Mouse (Mus musculus): ENCODE data around the gene Mettl21a. TPM values are rescaled to one million over a fixed set of nuclear protein-coding genes. Genes with fewer than 3 reads are reported as not detected.
"Not testable (repeated sequence)": the region's sequence is repeated elsewhere in the genome, so short reads cannot be mapped to it uniquely, and the experiment has no call there.

Gene Mettl21a
- 23.1 and 25.8 TPM in 2 replicates for polyA plus RNA-seq (2015; fragmentation: Nextera tagmentation; extraction: Ambion mirVana)

DNA sequence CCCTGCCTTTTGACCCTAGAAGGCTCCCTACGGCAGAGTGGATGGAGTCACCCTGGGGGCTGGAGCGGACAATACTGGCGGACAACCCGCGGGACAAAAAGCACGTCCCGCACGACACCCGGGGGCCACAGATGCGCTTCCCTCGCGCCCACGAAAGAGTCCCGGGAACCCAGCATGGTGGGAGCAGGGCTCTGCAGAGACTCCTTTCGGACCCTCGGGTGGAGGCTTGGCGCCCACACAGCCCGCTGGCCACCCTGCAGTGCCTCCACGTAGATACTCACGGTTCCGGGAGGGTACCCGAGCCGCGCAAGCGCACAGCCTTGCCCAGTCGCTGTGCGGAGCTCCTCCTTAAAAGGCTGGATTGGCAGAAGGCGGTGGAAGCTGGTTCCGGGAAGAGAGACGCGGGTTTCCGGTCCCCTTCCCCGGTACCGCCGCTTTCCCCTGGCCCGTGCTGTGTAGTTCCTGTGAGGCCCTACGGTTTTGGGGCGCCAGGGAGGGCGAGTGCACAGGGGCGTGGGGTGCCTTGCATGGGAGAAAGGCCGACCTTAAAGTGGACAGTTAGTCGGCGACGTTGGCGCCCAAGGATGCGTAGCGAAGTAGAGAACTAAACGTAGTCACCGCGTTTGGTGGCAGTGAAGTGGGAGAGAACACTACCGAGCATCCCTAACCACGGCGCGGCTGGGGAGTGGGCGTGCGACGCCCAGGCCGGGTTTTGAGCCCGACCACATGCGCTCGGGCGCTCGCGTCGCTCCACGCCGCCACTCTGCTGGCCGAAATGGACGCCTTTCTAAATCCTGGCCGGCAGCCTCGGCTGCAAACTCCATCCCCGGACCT lies at the start of gene Mettl21a:
Mettl21a (minus strand) TSS at position 362 of the 834 bp plus-strand sequence.
- Histone ChIP-seq H3K9ac (peak within 1 kb of the TSS; percentile 84), H3K27ac (replicated peaks) (peak within 1 kb of the TSS; percentile 99), H3K4me1 (peaks cover 21% of the 10 kb centered on the region), H3K4me3 (replicated peaks) (peak within 1 kb of the TSS; percentile 82), H3K36me3 (0 out of 2 replicates have a peak, but pooled peaks cover 8% of the 10 kb centered on the region), H3K27me3 (no peaks in the 10 kb centered on the region), H3K4me2 (replicated peaks) (peak within 1 kb of the TSS; percentile 74), H3K9me3 (replicated peaks) (no peaks in the 10 kb centered on the region)
- ATAC-seq (ENCODE audit: insufficient number of reproducible peaks, low FRiP score, low TSS enrichment, low read depth) = peak; percentile 93
- WGBS = under 1% methylated on average over 72 of the region's 72 CpGs

- Histone ChIP-seq H3K4me3 (replicated peaks) (no peak overlapping the region), H3K9me3 (replicated peaks) (no peaks in the 10 kb centered on the region), H3K4me1 (no peaks in the 10 kb centered on the region), H3K27me3 (no peaks in the 10 kb centered on the region), H3K27ac (replicated peaks) (no peak overlapping the region), H3K36me3 (no peaks in the 10 kb centered on the region), H3K9ac (no peak overlapping the region), H3K4me2 (replicated peaks) (no peak overlapping the region)
- no peak for ATAC-seq (ENCODE audit: insufficient number of reproducible peaks, low FRiP score, low TSS enrichment, low read depth)
- 43% methylated on average over 7 of the region's 7 CpGs for WGBS
These were observed 41.8 kb upstream of the Mettl21a start for GRCm38 (mm10) chr1:64658876-64659275.

- WGBS = 72% methylated on average over 3 of the region's 3 CpGs
- ATAC-seq (ENCODE audit: insufficient number of reproducible peaks, low FRiP score, low TSS enrichment, low read depth) = no peak
- no peak overlapping the region for H3K27ac ChIP-seq (replicated peaks)
- H3K4me1 ChIP-seq = no peaks in the 10 kb centered on the region
- H3K4me2 ChIP-seq (replicated peaks) = no peak overlapping the region
- H3K9me3 ChIP-seq (replicated peaks) = no peaks in the 10 kb centered on the region
- no peaks in the 10 kb centered on the region for H3K27me3 ChIP-seq
- no peaks in the 10 kb centered on the region for H3K36me3 ChIP-seq
- H3K4me3 ChIP-seq (replicated peaks) = no peak overlapping the region
- H3K9ac ChIP-seq = no peak overlapping the region
These were observed 39.5 kb upstream of the Mettl21a start for GRCm38 (mm10) chr1:64656423-64657129.

DNA sequence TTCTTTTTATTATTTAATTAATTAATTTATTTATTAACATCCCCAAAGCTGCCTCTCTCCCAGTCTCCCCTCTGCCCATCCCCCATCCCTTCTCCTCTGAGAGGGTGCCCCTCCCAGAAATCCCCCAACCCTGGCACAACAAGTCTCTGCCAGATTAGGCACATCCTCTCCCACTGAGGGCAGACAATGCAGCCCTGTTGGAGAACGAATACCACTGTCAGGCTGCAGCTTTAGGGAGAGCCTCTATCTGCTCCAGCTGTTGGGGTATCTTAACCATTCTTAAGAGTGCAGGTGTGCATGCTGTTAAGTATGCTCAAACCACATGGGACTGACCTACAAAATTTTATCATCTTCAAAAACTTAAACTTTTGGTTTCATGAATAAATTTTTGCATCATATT lies 38.4 kb upstream of the Mettl21a start:
- WGBS = 12% methylated on average over 1 of the region's 1 CpGs
- H3K9me3 ChIP-seq (replicated peaks) = no peaks in the 10 kb centered on the region
- H3K4me1 ChIP-seq = no peaks in the 10 kb centered on the region
- H3K4me3 ChIP-seq (replicated peaks) = no peak overlapping the region
- no peak overlapping the region for H3K27ac ChIP-seq (replicated peaks)
- H3K27me3 ChIP-seq = no peaks in the 10 kb centered on the region
- ATAC-seq (ENCODE audit: insufficient number of reproducible peaks, low FRiP score, low TSS enrichment, low read depth) = no peak
- H3K36me3 ChIP-seq = no peaks in the 10 kb centered on the region
- no peak overlapping the region for H3K9ac ChIP-seq
- H3K4me2 ChIP-seq (replicated peaks) = no peak overlapping the region

DNA sequence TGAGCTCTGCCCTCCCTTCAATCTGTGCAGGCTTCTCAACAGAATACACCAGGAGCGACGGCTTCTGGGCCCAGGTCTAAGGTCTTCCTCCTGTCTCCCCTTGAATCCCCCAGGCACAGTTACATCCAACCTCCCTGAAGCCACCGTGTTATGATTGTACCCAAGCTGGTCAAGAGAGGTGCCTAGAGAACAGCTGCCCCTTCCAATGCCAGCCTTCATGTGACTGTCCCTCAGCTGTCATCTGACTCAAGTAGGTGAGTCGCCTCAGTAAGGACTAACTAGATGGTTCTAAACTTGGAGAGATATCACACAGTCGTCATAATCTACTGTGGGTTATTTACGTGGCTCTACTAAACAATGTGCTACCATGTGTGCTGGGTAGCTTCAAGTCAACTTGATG lies 36.7 kb upstream of the Mettl21a start:
- no peak overlapping the region for H3K4me3 ChIP-seq (replicated peaks)
- no peaks in the 10 kb centered on the region for H3K9me3 ChIP-seq (replicated peaks)
- no peaks in the 10 kb centered on the region for H3K27me3 ChIP-seq
- H3K9ac ChIP-seq = no peak overlapping the region
- H3K36me3 ChIP-seq = no peaks in the 10 kb centered on the region
- no peak for ATAC-seq (ENCODE audit: insufficient number of reproducible peaks, low FRiP score, low TSS enrichment, low read depth)
- no peaks in the 10 kb centered on the region for H3K4me1 ChIP-seq
- WGBS = 91% methylated on average over 6 of the region's 6 CpGs
- H3K4me2 ChIP-seq (replicated peaks) = no peak overlapping the region
- H3K27ac ChIP-seq (replicated peaks) = no peak overlapping the region

DNA sequence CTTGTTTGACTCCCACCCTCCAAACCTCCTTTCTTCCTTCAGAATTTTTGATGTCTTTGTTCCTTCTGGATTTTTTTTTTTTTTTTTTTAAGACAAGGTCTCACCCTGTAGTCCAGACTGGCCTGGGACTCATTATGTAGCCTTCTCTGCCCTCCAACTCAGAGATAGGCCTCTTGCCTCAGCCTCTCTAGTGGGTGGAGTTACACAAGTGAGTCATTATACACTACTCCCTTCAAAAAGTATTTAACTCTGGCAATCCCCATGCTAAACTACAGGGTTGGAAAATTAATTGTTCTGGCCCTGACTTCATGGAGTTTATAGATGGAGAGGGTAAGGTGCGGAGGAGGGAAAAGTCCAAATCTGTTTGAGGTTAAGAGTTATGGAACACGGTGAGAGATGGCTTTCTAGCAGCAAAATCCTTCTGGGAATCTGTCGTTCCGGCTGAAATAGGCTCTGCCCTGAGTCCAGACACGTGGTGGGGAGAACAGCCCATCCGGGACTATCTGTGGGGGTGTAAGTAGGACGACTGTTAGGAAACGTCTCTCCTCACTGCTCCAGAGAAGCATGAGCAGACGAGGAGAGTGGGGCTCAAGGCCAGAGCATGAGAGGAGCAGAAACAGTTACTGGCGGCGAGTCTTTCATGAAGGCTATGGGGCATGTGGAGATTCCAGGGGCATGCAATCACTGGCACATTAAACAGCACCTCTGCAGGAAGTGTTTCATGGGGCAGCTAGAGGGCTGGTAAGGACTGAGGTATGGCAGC lies 32.5 kb upstream of the Mettl21a start:
- H3K9ac ChIP-seq = no peak overlapping the region
- no peaks in the 10 kb centered on the region for H3K9me3 ChIP-seq (replicated peaks)
- no peak for ATAC-seq (ENCODE audit: insufficient number of reproducible peaks, low FRiP score, low TSS enrichment, low read depth)
- H3K27ac ChIP-seq (replicated peaks) = no peak overlapping the region
- H3K4me2 ChIP-seq (replicated peaks) = no peak overlapping the region
- no peaks in the 10 kb centered on the region for H3K36me3 ChIP-seq
- H3K4me1 ChIP-seq = no peaks in the 10 kb centered on the region
- H3K4me3 ChIP-seq (replicated peaks) = no peak overlapping the region
- 63% methylated on average over 11 of the region's 11 CpGs for WGBS
- H3K27me3 ChIP-seq = no peaks in the 10 kb centered on the region

DNA sequence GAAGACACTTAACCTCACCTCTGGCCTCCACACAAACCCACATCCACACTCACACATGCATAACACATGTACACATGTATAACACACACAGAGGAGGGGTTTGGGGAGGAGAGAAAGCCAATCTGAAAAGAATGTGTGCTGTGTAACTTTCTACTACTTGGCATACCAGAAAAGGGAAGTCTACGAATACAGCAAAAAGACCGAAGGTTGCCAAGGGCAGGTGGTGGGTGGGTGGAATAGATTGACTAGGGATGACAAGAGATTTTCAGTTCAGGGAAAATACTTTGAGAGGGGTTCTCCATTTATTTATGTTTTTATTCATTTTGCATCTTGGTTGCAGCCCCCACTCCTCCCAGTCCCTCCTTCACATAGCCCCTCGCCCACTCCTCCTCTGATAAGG lies 27.5 kb upstream of the Mettl21a start:
- Histone ChIP-seq H3K4me2 (replicated peaks) (no peak overlapping the region), H3K36me3 (no peaks in the 10 kb centered on the region), H3K4me1 (no peaks in the 10 kb centered on the region), H3K9me3 (replicated peaks) (no peaks in the 10 kb centered on the region), H3K27ac (replicated peaks) (no peak overlapping the region), H3K9ac (no peak overlapping the region), H3K4me3 (replicated peaks) (no peak overlapping the region), H3K27me3 (no peaks in the 10 kb centered on the region)
- no peak for ATAC-seq (ENCODE audit: insufficient number of reproducible peaks, low FRiP score, low TSS enrichment, low read depth)
- 89% methylated on average over 3 of the region's 3 CpGs for WGBS

GRCm38 (mm10) chr1:64642541-64642940 lies 25.5 kb upstream of the Mettl21a start:
- not testable (repeated sequence) for H3K4me2 ChIP-seq (replicated peaks); H3K9ac ChIP-seq; H3K4me3 ChIP-seq (replicated peaks); ATAC-seq (ENCODE audit: insufficient number of reproducible peaks, low FRiP score, low TSS enrichment, low read depth); H3K27ac ChIP-seq (replicated peaks); H3K36me3 ChIP-seq; H3K27me3 ChIP-seq; H3K4me1 ChIP-seq; H3K9me3 ChIP-seq (replicated peaks)
- 90% methylated on average over 8 of the region's 8 CpGs for WGBS

GRCm38 (mm10) chr1:64641069-64641468 lies 24.0 kb upstream of the Mettl21a start:
- no peak overlapping the region for H3K4me2 ChIP-seq (replicated peaks)
- 86% methylated on average over 6 of the region's 6 CpGs for WGBS
- ATAC-seq (ENCODE audit: insufficient number of reproducible peaks, low FRiP score, low TSS enrichment, low read depth) = no peak

DNA sequence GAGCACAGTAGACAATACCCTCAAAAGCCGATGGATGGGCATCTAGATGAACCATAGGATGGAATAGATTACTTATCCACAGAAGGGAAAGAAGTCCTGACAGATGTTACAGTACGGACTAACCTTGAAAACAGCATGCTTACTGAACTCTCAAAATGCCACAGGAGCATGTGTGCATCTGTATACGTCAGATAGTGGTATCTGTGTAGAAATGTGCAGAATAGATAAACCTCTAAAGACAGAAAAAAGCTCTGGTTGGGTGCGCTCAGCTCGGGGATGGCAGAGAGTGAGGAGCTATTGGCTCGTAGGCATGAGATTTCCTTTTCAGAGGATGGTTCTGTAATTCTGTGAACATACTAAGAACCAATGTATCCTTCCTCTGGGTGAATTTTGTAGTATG lies 22.2 kb upstream of the Mettl21a start:
- no peak overlapping the region for H3K4me2 ChIP-seq (replicated peaks)
- no peak for ATAC-seq (ENCODE audit: insufficient number of reproducible peaks, low FRiP score, low TSS enrichment, low read depth)
- H3K4me1 ChIP-seq = no peaks in the 10 kb centered on the region
- no peak overlapping the region for H3K9ac ChIP-seq
- WGBS = 88% methylated on average over 6 of the region's 6 CpGs
- no peaks in the 10 kb centered on the region for H3K27me3 ChIP-seq
- H3K9me3 ChIP-seq (replicated peaks) = no peaks in the 10 kb centered on the region
- H3K36me3 ChIP-seq = no peaks in the 10 kb centered on the region
- H3K27ac ChIP-seq (replicated peaks) = no peak overlapping the region
- no peak overlapping the region for H3K4me3 ChIP-seq (replicated peaks)

More at GRCm38 (mm10) chr1:64641069-64641468, 24.0 kb upstream of the Mettl21a start:
- no peaks in the 10 kb centered on the region for H3K27me3 ChIP-seq
- no peak overlapping the region for H3K4me3 ChIP-seq (replicated peaks)
- no peaks in the 10 kb centered on the region for H3K36me3 ChIP-seq
- no peaks in the 10 kb centered on the region for H3K9me3 ChIP-seq (replicated peaks)
- H3K4me1 ChIP-seq = no peaks in the 10 kb centered on the region
- no peak overlapping the region for H3K27ac ChIP-seq (replicated peaks)
- H3K9ac ChIP-seq = no peak overlapping the region

DNA sequence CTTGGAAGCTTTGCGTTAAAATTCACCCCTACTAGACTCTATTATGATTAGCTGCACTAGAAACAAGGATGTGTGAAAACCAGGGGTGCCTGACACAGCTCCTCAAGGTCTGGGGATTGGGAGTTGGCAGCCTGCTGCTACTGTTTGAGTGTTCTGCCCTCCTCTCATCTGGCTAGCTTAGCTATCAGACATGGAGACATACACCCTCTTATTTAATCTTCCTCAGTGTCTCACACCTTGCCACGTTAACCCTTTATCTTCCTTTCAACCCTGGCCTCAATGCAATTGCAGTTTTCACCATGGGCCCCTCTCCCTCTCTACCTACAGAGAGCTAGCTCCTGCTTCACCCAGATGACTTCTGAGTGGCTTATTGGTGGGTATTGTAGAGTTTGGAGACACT lies 18.6 kb upstream of the Mettl21a start:
- no peaks in the 10 kb centered on the region for H3K9me3 ChIP-seq (replicated peaks)
- no peak overlapping the region for H3K9ac ChIP-seq
- 68% methylated on average over 2 of the region's 2 CpGs for WGBS
- H3K4me2 ChIP-seq (replicated peaks) = no peak overlapping the region
- no peak for ATAC-seq (ENCODE audit: insufficient number of reproducible peaks, low FRiP score, low TSS enrichment, low read depth)
- H3K4me1 ChIP-seq = no peaks in the 10 kb centered on the region
- H3K4me3 ChIP-seq (replicated peaks) = no peak overlapping the region
- no peaks in the 10 kb centered on the region for H3K27me3 ChIP-seq
- no peaks in the 10 kb centered on the region for H3K36me3 ChIP-seq
- H3K27ac ChIP-seq (replicated peaks) = no peak overlapping the region

Measured in embryonic facial prominence, embryonic 15.5 days (tissue).